Mouse (Mus musculus) CH12.LX (cell line): Measurements from ENCODE around the gene Efnb2.

Experiments
- CTCF ChIP-seq, 2 experiments: IDR thresholded peaks in 1 of 2; conservative IDR thresholded peaks in 1 of 2; 2 replicates each; pipeline ENCODE4 v1.5.1; 2011 to 2012; ENCODE audit warnings: low read depth in 2 of 2, low read length in 2 of 2, improper control_type of control experiment in 1 of 2, inconsistent platforms in 1 of 2, mild to moderate bottlenecking in 1 of 2, moderate library complexity in 1 of 2
- GABPA ChIP-seq: IDR thresholded peaks from 2 replicates; pipeline ENCODE4 v1.6.1; 2012; ENCODE audit warnings: low read depth, low read length, improper control_type of control experiment, inconsistent platforms; ENCODE audit not compliant: insufficient replicate concordance
- MAFK ChIP-seq: IDR thresholded peaks from 2 replicates; pipeline ENCODE4 v1.6.1; 2011; ENCODE audit warnings: low read length, improper control_type of control experiment; ENCODE audit not compliant: insufficient replicate concordance
- MAZ ChIP-seq: IDR thresholded peaks from 2 replicates; pipeline ENCODE4 v1.6.1; 2012; ENCODE audit warnings: low read depth, mild to moderate bottlenecking, inconsistent platforms, low read length, improper control_type of control experiment, moderate library complexity
- POLR2A ChIP-seq: IDR thresholded peaks from 2 replicates; pipeline ENCODE4 v1.6.1; 2011; ENCODE audit warnings: low read depth, mild to moderate bottlenecking, improper control_type of control experiment, low read length
- POLR2AphosphoS2 ChIP-seq: IDR thresholded peaks from 2 replicates; pipeline ENCODE4 v1.6.1; 2011; ENCODE audit warnings: low read depth, low read length, improper control_type of control experiment
- USF2 ChIP-seq: conservative IDR thresholded peaks from 2 replicates; pipeline ENCODE4 v1.6.1; 2011; ENCODE audit warnings: low read depth, low read length, improper control_type of control experiment
- ZC3H11A ChIP-seq: IDR thresholded peaks from 2 replicates; pipeline ENCODE4 v1.6.1; 2012; ENCODE audit warnings: low read depth, mild to moderate bottlenecking, inconsistent platforms, low read length, improper control_type of control experiment
- ZKSCAN1 ChIP-seq: IDR thresholded peaks from 2 replicates; pipeline ENCODE4 v1.6.1; 2012; ENCODE audit warnings: low read depth, inconsistent platforms, low read length, improper control_type of control experiment, borderline replicate concordance

- TF ChIP-seq ZC3H11A (no peak), POLR2AphosphoS2 (no peak), GABPA (no peak), POLR2A (no peak), CTCF (conservative IDR thresholded peaks at IDR 0.05 in 1 of 2, IDR thresholded peaks at IDR 0.05 in 1 of 2; ENCODE audit: low read depth in 2 of 2, low read length in 2 of 2) (no peak), ZKSCAN1 (no peak), USF2 (no peak), MAZ (no peak), MAFK (no peak)
These were observed 49.1 kb downstream of the Efnb2 start for GRCm38 (mm10) chr8:8611928-8612327.
